Mouse (Mus musculus): ENCODE data around the gene P2rx7. TPM values are rescaled to one million over a fixed set of nuclear protein-coding genes. Genes with fewer than 3 reads are reported as not detected.

Gene P2rx7
- total RNA-seq, 2 experiments from 2014 or later, result 1.8 TPM

DNA sequence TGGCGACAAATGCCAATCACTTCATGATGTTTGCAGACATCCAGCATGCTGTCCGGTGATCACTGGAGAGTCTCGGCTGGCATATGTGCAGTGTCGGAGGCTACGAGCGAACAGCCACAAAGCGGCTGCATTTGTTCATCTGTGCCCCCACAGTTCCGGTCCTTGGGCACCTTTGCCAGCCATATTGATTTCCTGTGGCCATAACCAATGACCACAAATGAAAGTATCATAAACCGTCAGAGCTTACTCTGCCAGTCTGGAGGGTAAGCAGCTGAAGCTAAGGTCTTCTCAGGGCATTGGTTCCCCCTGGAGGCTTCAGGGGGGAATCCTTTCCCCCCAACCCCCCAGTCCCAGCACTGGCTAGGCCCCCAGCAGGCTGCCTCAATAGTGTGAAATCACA, 34.3 kb downstream of the P2rx7 start:
- TF ChIP-seq CTCF (IDR thresholded peaks at IDR 0.05), result no peak
- no peak for DNase-seq
- no peak overlapping the region for H3K27ac ChIP-seq
- intact Hi-C loops (cut with DNase I), result no loop called here
- no peak overlapping the region for H3K4me3 ChIP-seq

DNA sequence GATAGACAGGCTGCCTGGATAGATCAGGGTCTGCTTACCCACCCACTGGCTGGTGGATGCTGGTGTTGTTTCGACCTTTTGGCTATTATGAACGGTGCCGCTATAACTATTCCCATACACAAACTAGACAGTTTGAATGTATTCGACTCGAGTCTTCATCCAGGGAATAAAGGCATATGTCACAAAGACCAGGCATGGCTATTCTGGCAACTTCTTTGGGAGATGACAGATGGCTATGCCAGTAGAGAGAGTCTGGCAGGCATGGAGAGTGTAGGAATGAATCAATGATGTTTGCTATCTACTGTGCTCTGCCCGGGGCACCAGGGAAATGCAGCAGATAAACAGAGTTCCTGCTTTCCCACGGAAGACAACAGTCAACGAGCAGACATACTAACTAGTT, 36.2 kb downstream of the P2rx7 start:
- DNase-seq, result no peak
- Histone ChIP-seq H3K27ac (no peak overlapping the region), H3K4me3 (no peak overlapping the region)
- TF ChIP-seq CTCF (IDR thresholded peaks at IDR 0.05), result no peak
- intact Hi-C loops (cut with DNase I), result no loop called here

DNA sequence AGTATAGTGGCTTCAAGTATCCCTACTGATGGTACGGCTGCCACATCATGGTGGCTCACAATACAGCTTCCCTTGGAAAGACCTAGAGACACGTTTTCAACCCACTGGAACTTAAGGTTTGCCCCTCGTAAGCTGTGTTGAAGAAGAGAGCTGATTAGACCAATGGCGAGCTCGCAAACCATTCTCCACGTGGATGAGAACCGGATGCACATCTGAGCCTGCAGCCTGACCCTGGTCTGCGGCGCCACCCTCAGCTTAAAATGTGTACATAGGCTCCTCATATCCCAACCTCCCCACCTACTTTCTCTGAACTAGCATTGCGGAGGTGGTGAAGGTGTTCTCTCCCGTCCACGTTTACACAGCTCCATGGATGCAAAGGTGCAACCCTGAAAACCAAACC, 37.6 kb downstream of the P2rx7 start:
- no peak for DNase-seq
- no peak for TF ChIP-seq CTCF (IDR thresholded peaks at IDR 0.05)

DNA sequence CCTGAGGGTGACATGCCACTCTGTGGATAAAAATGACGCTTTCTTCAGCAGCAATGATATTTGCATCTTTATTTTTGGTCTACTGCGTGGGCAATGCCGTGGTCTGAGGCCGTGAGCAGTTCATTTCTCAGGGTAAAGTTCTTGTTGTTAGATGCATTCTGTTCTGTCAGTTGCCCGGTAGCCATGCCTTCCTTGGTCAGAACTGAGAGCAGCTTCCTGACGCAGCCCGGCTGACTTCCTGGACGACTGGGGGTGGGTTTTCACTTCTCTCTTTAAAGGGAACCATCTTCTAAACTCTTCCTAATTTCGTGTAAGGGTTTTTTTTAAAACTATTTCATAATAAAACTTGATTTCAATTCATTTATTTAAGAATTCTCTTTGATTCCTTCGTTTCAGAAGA, 40.2 kb downstream of the P2rx7 start:
- no peak overlapping the region for H3K4me3 ChIP-seq

More for the DNA sequence above, 37.6 kb downstream of the P2rx7 start:
- intact Hi-C loops (cut with DNase I), result no loop called here
- no peak overlapping the region for H3K27ac ChIP-seq
- H3K4me3 ChIP-seq, result no peak overlapping the region

DNA sequence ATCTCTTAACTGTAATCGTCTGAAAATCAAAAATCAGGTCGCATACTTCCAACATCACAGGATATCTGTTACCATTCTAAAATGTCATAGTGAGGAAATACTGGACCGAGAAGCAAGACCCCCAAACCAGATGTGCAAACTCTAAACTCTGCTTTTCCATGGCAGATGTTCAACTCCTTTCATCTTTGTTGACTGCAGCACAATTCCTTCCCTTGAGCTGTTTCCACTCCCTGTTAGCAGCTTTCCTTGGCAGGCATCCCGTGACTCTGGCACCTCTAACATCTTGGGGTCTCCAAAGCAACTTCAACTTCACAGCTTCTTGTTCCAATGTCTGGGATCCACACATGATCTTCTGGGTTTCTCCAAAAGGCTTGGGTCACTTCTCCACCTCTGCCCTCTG, 43.7 kb downstream of the P2rx7 start:
- no peak overlapping the region for H3K4me3 ChIP-seq
- no peak for TF ChIP-seq CTCF (IDR thresholded peaks at IDR 0.05)
- DNase-seq, result no peak
- H3K27ac ChIP-seq, result no peak overlapping the region
- intact Hi-C loops (cut with DNase I), result no loop called here

More for the DNA sequence above, 40.2 kb downstream of the P2rx7 start:
- intact Hi-C loops (cut with DNase I), result no loop called here
- no peak overlapping the region for H3K27ac ChIP-seq
- DNase-seq, result peak; percentile 24
- TF ChIP-seq CTCF (IDR thresholded peaks at IDR 0.05), result no peak

DNA sequence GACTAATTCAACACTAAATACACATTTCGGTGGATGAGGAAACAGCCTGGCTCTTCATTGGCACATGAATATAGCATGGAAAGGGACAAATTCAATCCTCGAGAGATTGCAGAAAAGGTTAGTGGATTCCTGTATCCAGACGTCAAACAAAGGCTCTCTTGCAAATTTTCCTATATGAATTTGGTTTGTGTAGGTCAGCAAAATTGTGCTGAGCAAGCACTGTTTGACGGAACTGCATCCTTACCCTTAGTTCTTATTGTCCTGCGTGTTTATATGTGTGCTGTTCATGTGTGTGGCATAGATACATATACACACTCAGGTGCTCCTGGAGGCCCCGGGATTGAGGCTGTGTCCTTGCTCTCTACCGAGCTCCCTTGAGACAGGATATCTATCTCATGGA, 45.4 kb downstream of the P2rx7 start:
- Histone ChIP-seq H3K27ac (no peak overlapping the region), H3K4me3 (no peak overlapping the region)
- intact Hi-C loops (cut with DNase I), result no loop called here
- no peak for TF ChIP-seq CTCF (IDR thresholded peaks at IDR 0.05)
- DNase-seq, result no peak

DNA sequence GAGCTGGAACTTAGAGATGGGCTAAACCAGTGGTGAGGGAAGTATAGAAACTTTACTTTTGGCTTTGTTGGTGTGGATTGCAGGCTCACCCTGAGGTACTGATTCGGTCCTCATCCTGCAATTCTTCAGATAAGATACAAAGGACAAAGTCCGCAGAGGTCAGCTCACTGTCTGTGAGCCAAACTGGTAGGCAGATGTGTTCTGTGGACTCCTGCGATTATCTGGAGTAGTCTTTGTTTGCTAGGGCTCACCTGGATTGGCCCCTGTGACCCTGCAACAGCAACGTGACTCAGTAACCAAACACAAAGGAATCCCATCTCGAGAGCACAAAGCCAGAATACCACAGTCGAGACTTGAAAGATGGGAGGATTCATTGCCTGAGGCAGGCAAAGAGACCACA, 46.8 kb downstream of the P2rx7 start:
- no peak for DNase-seq

DNA sequence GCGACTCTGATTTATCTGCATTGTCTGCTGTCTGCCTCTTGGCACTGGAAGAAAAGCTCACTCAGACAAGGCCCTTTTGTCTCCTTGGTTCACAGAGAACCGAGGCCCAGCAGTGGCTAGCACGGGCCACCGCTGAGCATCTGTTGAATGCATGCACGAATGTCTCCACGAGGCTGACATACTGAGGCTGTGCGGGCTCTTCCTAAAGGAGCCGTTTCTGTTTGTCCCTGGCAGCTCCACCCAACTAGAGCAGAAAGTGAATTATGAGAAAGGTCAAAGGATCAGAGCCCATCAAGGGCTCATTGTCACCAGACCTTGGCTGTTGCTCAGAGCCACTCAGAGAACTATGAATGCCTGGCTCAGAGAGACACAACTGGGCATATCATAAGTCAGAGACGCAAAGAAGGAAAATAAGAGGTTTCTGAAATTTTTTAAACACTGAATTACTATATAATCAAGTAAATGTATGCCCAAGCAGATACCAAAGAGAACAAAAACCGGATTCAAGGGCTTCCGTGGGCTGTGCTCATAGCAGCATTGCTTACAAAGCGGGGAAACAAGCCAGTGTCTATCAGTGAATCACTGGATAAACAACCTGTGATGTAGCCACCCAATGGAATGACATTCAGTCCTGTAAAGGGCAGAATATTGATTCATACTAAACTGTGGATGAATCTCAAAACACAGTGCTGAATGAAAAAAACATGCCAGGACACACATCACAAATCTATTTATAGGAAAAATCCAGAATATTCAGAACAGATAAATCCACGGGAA, 49.9 kb downstream of the P2rx7 start:
- no peak overlapping the region for H3K27ac ChIP-seq
- intact Hi-C loops (cut with DNase I), result no loop called here
- no peak for DNase-seq
- no peak overlapping the region for H3K4me3 ChIP-seq
- TF ChIP-seq CTCF (IDR thresholded peaks at IDR 0.05), result no peak

More for the DNA sequence above, 46.8 kb downstream of the P2rx7 start:
- H3K4me3 ChIP-seq, result no peak overlapping the region
- TF ChIP-seq CTCF (IDR thresholded peaks at IDR 0.05), result no peak
- intact Hi-C loops (cut with DNase I), result no loop called here
- no peak overlapping the region for H3K27ac ChIP-seq

DNA sequence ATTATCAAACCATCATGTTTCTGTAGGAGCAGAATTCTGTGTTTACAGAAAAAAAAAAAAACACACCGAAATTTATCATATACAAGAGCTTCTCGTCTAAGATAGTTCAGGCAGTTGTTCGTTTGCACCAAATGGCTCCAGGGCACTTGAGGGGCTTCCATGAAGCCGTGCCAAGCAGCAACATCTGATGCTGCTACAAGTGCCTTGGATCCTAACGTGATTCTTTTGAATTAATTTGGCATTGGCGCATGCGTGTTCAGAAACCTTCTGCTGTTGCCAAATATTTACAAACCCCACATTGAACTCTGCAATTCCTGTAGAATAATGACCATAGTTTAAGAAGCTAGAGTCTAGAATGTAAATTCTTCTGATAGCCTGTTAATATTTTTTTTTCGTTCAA, 51.8 kb downstream of the P2rx7 start:
- no peak for TF ChIP-seq CTCF (IDR thresholded peaks at IDR 0.05)
- intact Hi-C loops (cut with DNase I), result no loop called here
- Histone ChIP-seq H3K27ac (no peak overlapping the region), H3K4me3 (no peak overlapping the region)
- DNase-seq, result no peak

DNA sequence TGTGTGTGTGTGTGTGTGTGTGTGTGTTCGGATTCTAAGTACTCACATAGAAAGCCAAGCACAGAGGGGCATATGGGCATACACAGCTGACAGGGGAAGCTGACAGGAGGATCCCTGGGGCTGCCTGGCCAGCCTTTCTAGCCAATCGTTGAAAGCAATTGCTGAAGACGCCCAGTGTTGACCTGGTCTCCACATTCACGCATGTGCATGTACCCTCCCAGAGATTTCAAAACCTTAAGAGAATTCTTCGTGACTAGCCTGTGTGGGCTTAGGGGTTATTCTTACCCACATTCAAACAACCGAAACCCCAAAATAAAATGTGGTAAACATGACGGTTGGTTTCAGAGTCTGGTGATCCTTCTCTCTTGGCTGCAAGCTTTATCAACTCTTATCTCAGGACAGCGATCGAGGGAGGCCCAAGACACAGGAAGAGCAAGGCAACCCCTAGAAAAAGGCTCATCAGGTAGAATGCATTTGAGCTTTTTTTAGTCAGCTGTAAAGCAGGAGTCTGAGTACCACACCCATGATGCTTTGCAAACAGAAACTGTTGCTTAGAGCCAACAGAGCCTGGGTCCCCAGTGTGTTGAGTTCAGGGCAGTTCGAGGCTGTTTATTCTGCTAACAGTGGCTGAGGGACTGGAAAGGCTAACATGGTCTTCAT, 54.5 kb downstream of the P2rx7 start:
- no peak for TF ChIP-seq CTCF (IDR thresholded peaks at IDR 0.05)

DNA sequence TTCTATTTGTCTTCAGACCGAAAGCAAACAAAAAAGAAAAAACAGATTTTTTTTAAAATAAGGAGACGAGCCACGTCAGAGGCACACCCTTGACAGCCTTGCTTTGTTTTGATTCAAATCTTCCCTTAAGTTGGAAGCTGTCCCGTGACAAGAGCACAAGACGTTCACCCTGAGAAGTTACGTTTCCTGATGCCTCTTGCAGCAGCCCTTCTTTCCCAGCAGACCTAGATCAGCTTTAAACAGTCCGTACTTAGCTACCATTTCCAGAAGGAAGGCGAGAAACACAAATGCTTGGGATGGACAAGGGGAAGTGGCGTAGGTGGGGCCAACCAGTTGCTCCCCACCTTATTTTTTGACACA, 55.0 kb downstream of the P2rx7 start:
- Histone ChIP-seq H3K27ac (peak overlapping the region; percentile 75), H3K4me3 (peak overlapping the region; percentile 9; the same call in 1 of the 2 replicates)
- intact Hi-C loops (cut with DNase I), result no loop called here
- TF ChIP-seq CTCF (IDR thresholded peaks at IDR 0.05), result no peak
- DNase-seq, result no peak

More for the DNA sequence above, 54.5 kb downstream of the P2rx7 start:
- peak; percentile 47 for DNase-seq
- Histone ChIP-seq H3K4me3 (peak overlapping the region; percentile 9; the same call in 1 of the 2 replicates), H3K27ac (peak overlapping the region; percentile 75)
- intact Hi-C loops (cut with DNase I), result no loop called here

DNA sequence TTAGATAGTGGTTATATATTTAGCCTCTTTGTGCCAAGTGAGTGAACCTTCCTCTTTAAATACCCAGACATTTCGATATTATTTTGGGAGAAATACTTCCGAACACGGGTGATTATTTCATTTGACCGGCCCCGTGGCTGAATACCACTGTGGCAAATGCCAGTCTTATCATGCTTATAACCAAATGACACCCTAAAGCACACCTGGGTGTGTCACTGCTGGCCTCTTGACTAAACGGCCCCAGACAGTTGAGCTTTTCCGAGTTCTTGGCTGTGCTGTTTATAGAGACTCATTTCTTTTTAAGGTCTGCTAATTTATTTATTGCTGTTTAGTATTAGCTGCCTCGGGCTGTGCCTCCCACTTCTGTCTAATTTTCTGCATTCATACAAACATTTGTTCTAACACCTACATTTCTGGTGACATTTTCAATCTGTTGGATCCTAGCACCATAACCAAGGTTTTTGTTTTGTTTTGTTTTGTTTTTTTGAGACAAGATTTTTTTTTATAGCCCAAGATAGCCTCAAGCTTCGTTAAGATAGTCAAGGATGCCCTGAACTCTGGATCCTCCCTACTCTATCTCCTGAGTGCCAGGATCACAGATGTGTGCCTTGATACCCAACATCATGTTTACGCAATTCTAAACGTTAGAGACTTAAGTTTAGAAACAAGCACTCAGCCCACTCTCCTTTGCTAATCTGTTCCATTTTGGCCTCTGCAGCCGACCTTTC, 56.6 kb downstream of the P2rx7 start:
- DNase-seq, result no peak
- no peak overlapping the region for H3K4me3 ChIP-seq
- no peak overlapping the region for H3K27ac ChIP-seq
- no peak for TF ChIP-seq CTCF (IDR thresholded peaks at IDR 0.05)
- intact Hi-C loops (cut with DNase I), result no loop called here

DNA sequence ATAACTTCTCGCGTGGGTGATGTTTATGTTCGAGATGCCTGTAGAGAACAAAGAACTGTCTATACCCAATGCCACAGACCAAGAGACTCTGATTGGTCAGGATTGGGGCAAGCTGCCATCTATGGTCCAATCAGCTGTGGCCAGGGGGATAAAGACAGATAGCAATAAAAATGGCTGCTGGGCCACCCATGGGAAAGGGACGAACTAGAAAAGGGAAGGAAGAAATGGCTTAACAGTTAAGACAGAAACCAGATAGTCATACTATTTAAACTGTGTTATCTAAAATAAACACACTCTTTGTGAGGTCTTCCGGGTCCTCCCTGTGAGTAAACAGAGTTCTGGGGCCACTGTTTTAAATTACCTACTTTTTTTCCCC, 57.1 kb downstream of the P2rx7 start:
- intact Hi-C loops (cut with DNase I), result no loop called here
- Histone ChIP-seq H3K27ac (no peak overlapping the region), H3K4me3 (no peak overlapping the region)
- no peak for TF ChIP-seq CTCF (IDR thresholded peaks at IDR 0.05)
- DNase-seq, result no peak
